Mouse (Mus musculus) cerebellum, adult 11-12 months (tissue): ENCODE measurements around the gene Cela2a.
"Not testable (repeated sequence)": the region's sequence is repeated elsewhere in the genome, so short reads cannot be mapped to it uniquely, and the experiment has no call there.

ENCODE experiments used
- DNase-seq: peaks from one replicate; pipeline ENCODE4 v3.0.0; 2022

Cela2a gene

DNA sequence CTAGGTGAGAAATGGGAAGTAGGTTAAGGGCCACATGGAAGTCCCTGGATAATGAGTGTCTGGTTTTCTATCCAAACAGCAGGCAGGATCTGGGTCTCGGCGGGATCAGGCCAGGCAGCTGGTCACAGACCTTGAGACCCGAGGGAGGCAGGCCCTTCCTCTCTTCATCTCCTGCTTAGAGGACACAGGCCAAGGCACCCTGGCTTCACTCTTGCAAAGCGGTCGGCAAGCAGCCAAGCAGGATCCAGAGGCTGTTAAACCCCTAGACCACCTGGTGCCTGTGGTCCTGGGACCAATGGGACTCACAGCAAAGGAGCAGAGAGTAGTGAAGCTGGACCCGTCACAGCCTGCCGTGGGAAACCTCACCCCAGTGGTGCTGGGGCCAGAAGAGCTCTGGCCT, 29.6 kb downstream of the Cela2a start:
- DNase-seq, result peak; percentile 40

DNA sequence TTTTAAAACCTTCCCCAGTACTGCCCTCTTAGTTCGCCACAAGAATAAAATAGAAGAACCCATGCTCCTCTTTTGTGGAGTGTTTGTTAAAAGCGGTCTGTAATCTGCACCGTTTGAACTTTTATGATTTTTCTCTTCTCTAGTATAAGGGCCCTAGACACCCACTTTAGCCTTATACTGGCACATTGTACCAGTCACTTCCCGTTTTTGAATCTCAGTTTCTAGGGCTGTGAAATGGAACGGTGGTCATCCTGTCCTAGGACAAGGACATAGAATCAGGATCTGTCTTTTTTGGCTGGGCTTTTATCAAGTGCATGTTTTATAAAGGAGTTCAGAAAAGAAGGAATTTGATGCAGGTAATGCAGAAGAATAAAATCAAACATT, 31.8 kb downstream of the Cela2a start:
- no peak for DNase-seq

DNA sequence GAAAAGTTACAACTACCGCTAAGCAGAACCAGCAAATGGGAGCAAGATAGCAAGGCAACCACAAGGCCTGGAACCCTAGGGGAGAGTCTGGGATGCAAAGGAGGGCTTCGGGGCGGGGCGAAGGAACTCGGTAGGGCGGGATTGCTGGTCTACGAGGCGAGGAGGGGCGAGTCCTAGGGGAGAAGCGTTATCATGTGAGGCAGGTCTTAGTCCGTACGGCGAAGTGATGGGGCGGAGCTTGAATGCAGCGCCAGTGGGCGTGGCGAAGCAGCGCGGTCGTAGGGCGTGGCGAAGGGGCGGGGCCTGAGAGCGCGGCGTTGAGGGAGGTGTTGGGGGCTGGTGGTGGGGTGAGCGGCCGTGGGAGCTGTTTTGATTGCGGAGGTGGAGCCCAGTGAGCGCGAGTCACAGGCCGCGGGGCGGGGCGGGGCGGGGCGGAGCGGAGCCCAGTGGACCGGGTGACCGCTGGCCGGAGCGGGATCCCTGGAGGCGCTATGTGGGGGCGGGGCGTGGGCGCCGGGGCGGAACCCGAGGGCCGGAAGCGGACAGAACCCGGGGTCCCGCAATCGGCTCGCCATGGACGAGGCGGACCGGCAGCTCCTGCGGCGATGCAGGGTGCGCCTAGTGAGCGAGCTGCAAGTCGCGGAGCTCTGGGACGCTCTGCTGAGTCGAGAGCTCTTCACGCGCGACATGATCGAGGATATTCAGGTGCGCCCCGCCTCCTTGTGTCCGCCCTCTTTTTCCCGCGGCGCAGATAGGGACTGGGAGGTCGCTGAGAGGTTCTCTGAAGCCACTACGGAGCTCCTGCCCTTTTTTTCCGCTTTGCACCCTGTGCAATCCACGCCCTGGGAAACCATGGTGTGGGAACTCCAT, 32.4 kb downstream of the Cela2a start, which contains the start of gene Casp9:
Gene Casp9 (plus strand): TSS at position 331 of the 870 bp plus-strand sequence.
- peak; percentile 95 for DNase-seq

DNA sequence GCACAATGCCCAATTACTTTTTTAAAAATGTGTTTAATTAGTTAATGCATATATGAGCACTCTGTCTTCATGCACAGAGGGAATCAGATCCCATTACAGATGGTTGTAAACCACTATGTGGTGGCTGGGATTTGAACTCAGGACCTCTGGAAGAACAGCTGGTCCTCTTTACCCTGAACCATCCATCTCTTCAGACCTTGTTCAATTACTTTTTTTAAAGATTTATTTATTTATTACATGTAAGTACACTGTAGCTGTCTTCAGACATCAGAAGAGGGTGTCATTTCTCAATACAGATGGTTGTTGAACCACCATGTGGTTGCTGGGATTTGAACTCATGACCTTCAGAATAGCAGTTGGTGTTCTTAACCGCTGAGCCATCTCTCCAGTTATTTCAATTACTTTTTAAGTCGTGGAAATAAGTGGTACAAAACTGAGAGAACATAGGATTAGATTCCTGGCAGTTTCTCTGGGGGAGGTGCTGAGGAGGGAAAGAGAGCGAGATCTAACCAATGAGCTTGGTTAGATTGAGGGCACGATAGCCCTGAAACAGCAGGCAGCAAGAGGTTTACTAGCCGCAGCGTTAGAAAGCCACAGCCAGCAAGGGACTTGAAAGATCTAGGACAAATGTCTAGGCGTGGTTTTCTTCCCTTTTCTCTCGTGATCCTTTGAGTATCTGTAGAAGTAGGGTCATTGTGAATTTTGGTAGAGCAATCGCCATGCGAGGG, 33.2 kb downstream of the Cela2a start:
- peak; percentile 36 for DNase-seq

DNA sequence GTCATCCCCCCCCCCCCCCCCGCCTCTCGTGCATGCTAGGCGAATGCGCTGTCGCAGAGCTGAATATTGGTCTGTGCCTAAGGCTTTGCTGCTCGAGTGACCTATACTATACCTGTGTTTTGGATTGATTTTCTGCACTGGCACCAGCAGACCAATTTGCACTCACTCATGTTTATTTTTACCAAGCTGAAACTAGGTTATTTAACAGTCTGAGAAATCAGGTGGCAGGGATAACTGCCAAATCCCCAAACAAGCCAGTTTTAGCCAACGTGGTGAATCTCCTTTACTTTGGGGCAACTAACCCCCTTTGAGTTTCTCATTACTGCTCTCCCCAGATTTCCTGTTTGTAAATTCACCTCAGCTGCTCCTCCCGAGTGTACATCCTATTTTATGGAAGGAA, 34.0 kb downstream of the Cela2a start:
- peak; percentile 61 for DNase-seq

DNA sequence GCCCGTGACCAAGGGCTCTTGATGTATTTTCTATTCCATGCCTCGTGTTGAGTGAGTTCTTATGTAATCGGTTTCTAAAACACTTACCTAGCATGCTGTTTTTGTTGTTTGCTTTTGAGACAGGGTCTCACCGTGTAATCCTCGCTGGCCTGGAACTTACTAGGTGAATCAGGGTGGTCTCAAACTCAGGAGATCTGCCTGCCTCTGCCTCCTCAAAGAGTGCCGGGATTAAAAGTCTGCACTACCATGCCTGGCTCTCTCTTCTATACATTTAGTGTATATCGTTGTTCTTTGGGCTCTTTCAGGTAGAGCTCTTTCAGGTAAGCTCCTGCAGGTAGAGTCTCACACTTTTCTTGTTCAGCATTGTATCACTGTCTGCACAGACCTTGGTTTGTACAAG, 34.5 kb downstream of the Cela2a start:
- peak; percentile 40 for DNase-seq

DNA sequence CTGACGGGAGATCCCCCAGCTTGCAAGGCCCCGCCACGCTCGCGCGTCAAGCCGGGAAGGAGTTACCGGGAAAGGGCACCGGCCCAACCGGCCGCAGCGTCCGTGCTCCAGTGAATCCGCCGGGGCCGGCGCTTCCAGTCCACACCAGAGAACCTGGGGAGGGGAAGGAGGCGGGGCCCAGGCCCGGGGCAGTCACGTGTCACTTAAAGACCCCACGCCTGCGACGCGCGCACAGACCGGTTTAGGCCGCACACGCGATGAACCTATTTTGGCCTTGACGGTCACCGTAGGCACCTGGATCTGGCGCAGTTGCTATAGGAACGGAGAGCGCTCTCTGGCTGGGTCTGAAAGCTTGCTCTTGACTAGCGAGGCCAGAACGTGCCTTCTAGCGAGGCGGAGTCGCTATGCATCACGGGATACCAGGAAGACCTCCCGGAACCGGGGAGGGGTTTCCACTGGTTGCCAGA, 35.4 kb downstream of the Cela2a start, which contains the start of gene Dnajc16:
Gene Dnajc16 (minus strand): TSS at position 408 of the 467 bp plus-strand sequence.
- DNase-seq, result peak; percentile 98

DNA sequence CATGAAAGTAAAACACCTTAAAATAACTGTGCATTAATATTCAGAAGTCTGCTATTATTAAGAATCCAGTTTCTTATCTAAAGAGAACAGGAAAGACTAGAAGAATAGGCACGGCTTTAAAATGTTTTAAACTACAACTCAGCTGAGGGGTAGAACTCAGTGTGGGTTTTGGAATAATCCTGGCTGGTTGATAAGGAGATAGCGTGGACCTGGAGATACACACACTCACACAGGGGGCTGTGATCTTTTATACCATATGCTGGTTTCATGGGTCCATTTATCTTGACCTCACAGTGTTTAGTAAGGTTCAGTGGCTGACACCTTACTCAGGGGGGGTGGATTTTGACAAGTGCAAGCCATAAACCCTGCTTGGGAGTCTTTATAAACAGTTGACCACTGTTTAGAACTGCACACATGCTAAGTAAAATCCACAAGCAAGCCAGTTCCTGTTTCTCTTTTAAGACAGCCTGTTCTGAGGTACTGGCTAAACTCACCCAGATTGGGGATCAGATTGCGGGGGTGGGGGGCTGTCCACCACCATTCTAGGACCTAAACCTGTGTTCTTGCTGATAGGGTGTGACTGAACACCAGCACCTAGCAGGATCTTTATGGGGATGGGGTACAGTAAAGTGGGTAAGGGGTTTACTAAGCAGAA, 36.3 kb downstream of the Cela2a start:
- no peak for DNase-seq

DNA sequence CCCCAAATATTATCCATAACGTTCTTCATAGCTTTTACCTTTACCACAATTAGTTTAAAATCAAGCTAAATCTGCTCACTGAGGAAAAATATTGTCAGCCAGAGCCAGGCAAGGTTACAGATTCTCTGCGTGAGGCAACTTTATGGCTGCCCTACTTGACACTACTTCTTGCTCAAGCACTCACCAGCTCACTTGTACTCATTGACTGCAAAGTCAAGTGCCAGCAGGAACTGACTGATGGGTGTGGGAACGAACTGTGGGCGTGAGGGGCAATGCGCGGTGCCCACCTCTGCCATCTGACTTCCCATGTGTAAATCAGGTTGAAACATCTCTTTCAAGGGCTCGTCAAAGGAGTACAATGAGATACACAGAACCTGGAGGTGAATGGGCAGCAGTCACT, 38.5 kb downstream of the Cela2a start:
- DNase-seq, result no peak

DNA sequence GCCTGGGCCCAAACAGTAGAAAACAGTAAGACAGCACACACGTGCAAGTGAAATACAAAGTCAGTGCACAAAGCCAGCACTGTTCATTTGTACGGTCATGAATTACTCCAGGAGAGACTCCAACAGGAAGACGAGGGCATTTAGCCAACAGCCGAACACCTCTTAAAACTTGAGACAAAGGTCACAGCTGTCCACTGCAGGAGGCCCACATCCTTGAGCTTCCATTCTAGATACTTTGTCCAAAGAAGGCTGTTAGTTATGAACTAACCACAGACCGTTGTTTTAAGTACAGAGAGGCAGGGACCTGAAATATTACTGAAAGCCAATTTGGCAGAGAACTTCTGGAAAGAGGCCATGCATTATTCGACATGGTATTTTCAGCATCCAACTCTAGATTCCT, 38.9 kb downstream of the Cela2a start:
- no peak for DNase-seq

DNA sequence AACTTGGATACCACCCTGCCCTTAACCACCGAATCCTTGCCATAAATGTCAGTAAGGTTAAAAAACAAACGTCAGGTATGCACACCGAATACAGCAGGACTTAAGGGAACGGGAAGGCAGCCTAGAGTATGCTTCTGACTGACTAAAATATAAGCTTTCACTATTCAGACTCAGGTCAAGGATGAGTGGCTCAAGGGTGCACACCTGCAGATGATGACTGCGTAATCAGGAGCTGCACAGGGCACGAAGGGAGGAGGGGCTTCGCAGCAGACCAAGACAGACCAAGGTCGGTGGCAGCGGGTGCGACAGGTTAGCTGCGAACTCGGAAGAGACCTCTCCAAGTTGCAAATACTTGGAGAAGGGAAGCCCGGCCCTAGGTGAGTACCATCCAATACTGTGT, 39.8 kb downstream of the Cela2a start:
- no peak for DNase-seq

DNA sequence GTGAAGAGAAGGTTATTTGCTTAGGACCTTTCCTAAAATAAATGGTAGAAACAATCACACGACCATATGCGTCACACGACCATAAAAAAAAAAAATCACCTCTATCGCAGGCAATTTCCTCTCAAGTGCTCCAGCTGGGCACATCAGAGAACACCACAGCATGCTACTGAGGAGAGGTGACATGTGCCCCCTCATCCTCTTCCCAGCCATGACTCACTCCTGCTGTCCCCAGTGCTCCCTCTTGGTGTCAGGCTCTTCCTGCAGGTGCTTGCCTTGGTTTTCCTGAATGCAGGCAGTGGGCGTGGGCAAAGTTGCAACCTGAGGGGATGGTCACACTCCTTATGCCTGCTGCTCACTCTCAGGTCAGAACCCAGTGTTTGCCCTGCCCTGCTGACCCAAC, 41.1 kb downstream of the Cela2a start:
- no peak for DNase-seq

DNA sequence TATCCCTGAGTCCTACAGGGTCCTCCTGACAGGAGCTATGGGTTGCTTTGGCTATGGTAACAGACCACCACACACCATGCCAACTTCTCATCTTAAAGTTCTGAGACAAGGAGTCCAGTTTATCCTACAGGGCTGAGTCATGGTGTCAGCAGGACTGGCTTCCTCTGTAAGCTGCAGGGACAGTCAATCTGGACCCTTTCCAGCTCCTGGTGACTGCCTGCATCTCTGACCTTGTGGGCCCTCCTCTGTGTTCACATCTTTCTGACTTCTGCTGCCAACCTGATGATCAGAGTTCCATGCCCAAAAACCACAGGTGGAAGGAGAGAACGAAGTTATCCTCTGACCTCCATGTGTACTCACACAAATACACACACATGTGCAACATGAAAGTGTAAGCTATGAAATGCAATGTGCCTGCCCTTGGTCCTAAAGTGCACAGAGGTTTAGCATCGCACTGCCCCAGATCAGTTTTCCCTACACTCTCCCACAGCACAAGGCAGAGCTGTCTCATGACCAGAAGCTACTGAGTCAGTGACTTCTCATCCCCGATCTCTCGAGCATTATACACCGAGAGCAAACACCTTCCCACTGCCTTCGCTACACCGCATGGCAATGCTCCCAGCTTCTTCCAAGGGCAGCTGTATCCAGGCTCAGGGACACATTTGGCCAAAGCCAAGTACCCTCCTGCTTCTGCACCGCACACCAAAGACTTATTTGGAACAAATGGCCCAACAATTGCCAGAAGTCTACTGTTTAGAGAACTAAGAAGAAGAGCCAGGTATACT, 44.6 kb downstream of the Cela2a start:
- DNase-seq, result no peak

DNA sequence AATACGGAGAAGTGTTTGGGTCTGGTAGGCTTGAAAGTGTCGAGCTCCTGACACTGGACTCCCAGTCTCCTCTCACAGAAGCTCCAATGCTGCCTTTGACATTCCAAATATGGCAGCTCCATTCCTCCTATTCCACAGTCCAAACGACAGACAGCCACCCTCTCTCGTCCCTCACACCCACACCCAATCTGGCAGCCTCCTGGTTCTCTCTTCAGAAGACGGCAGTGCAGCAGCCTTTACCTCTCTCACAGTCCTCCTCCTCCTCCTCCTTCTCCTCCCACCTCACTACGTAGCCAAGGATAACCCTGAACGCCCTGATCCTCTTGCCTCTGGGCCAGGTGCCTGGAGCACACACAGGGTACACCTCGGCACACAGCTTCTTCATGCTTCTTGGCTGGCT, 46.1 kb downstream of the Cela2a start:
- no peak for DNase-seq

DNA sequence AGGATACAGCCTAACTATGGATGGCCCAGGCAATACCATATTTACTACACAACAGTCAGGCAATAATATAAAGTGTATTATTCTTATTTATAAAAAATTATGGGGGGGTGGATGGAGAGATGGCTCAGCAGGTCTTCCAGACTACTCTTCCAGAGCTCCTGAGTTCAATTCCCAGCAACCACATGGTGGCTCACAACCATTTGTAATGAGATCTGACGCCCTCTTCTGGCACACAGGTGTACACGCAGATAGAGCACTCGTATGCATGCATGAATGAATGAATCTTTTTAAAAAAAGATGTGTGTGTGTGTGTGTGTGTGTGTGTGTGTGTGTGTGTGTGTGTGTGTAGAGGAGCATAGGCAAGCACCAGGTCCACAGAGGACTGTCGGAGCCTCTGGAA, 52.9 kb downstream of the Cela2a start:
- not testable (repeated sequence) for DNase-seq

DNA sequence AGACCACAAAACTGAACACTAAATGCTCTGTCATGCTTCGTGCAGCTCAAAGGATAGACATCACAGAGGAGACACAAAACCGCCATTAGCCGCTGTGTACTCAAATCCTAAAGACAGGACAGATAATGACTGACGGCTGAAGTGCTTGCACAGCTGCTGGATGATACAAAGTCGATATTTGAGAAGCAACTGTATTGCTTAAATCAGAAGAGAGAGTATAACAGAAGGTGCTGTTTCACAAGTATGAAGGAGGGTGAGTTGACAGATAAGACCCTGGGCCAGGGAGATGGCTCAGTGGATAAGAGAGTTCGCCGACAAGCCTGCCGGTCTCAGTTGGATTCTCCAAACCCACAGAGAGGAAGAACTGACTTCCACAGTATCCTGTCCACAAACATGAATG, 54.1 kb downstream of the Cela2a start:
- no peak for DNase-seq

DNA sequence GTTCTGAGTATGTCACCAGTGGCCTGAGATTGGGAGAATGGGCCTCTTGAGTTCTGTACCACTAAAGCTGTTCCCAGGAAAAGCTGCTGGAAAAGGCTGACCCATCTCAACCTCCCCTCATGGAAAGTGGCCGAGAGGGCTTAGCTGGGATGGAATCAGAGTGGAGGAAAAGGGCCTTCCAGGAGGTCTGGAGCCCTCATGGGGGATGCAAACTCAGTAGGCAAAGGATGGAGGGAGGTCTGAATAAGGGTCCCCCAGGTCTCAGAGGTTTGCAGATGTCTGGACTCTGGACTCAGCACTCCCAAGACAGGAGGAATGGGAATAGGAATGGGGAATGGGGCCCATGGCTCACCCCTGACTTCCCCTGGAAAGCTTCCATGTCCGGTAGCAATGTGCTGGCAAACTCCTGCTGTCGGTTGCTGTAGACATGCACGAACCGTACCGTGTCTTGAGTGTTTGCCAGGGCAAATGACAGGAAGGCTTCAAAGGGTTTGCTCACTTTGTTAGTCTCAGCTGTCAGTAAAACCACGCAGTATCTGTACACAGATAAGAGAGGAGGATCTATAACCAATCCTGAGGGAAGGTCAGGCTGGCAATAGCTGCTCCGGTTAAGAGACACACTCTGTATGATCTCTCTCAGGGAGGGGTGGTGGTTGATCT, 56.3 kb downstream of the Cela2a start:
- no peak for DNase-seq

DNA sequence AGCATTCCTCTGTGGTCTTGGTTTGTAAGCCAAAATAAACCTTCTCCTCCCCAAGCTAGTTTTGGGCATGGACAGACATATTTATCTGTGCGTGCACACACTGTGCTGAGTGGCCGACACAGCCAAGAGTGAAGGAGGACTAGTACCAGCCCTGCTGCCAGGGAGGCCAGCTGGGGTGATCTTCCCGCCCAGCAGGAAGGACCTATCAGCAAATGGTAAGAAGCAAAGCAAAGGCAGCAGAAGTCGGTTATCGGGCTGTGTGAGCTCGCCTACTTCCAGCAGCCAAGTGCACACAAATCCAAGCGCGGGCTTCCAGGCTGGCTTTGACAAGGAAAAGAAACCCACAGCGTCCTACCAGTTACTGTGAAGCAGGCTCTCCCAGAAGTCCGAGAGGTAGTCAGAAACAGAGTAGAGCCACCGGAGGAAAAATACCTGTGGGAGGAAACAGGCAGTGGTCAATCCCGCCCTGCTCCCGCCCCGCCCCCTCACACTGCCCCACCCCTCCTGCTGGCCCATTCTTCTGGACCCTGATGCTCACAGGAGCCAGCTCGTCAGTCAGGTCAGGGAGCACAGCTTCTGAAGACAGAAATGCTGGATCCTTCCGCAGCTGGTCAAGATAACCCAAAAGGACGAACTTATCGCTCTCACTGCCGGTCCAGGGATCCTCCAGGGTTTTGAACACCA, 58.5 kb downstream of the Cela2a start:
- peak; percentile 83 for DNase-seq

DNA sequence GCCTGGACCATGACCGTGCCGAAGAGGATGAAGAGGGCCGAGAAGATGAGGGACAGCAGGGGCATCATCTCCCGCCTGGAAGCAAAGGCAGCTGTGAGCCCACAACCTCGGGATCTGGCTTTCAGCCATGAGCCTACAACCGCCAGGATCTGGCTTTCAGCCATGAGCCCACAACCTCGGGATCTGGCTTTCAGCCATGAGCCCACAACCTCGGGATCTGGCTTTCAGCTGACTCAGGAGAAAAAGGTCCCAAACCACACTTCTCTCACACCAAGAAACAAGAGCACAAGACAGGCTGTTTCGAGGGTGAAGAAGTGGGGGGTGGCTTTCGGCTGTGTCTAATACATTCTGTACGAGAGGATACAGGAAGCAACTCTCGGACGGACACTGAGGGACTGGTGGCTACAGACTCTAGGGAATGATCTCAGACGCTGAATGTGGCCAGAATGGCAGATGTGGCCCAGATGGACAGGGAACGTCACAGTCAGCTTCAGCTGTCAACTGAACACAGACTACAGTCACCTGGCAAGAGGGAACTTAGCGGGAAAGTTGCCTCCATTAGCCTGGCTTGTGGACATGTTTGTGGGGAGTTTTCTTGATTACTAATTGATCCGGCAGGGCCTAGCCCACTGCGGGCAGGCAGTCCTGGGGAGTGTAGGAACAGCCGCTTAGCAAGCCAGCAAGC, 59.1 kb downstream of the Cela2a start:
- peak; percentile 40 for DNase-seq

DNA sequence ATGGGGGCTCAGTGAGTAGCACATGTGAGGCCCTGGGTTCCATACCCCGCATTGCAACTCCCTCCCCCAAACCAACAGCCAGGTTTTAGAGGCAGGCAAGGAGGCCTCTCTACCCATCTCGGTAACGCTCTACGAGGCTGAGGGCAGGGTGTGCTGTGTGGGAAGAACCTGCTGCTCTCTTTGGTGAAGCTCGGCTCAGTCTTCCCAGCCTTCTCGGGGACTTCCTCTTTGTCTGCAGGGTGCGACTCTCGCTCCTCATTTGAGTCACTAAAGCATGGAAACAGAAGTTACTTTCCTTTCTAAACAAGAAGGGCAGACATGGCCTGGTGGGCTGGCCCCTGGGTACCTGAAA, 59.7 kb downstream of the Cela2a start:
- DNase-seq, result peak; percentile 16

DNA sequence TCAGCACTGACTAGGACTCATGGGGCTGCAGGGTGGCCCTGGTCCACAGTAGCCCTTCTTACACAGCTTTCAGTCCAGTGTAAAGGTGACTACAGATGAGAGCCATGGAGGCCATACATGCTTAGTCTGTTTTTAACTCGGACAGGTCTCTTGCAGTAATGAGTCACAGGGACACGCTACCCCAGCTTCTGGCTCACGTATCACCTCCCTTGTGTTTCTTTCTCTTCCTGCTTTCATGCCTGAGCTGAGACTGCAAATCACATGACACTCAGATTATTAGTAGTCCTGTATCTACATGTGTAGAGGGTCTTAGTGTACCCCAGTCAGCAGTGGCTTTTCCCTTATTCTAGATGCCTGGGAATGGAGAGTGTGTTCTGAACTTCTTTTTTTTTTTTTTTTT, 61.0 kb downstream of the Cela2a start:
- no peak for DNase-seq
